Mouse (Mus musculus): Measurements from ENCODE around the gene Anapc16. TPM values are rescaled to one million over a fixed set of nuclear protein-coding genes. Genes with fewer than 3 reads are reported as not detected.
"Not testable (repeated sequence)": the region's sequence is repeated elsewhere in the genome, so short reads cannot be mapped to it uniquely, and the experiment has no call there.

The Anapc16 gene
- total RNA-seq, 2 experiments from 2014 or later = 60.3 to 68.4 TPM

- DNase-seq = not testable (repeated sequence)
Measured at GRCm38 (mm10) chr10:60001663-60002062, 1.3 kb downstream of the Anapc16 start.

GRCm38 (mm10) chr10:59999057-59999456 is 3.9 kb downstream of the Anapc16 start:
- DNase-seq = no peak

- DNase-seq = peak; percentile 69
Measured at GRCm38 (mm10) chr10:59997591-59997990, 5.3 kb downstream of the Anapc16 start.

- no peak for DNase-seq
Measured at GRCm38 (mm10) chr10:59995889-59996288, 7.0 kb downstream of the Anapc16 start.

GRCm38 (mm10) chr10:59993813-59994212 is 9.1 kb downstream of the Anapc16 start:
- DNase-seq = not testable (repeated sequence)

GRCm38 (mm10) chr10:59992024-59992423 is 10.9 kb downstream of the Anapc16 start:
- DNase-seq = no peak

- DNase-seq = peak; percentile 65
Measured at GRCm38 (mm10) chr10:59991262-59991880, 11.6 kb downstream of the Anapc16 start.

- DNase-seq = no peak
Measured at GRCm38 (mm10) chr10:59990393-59990792, 12.5 kb downstream of the Anapc16 start.

GRCm38 (mm10) chr10:59988036-59988435 is 14.9 kb downstream of the Anapc16 start:
- DNase-seq = peak; percentile 65

GRCm38 (mm10) chr10:59982379-59982873 is 20.5 kb downstream of the Anapc16 start:
- no peak for DNase-seq

- peak; percentile 64 for DNase-seq
Measured at GRCm38 (mm10) chr10:59981792-59982191, 21.1 kb downstream of the Anapc16 start.

- DNase-seq = no peak
Measured at GRCm38 (mm10) chr10:59981336-59981735, 21.6 kb downstream of the Anapc16 start.

GRCm38 (mm10) chr10:59980815-59981244 is 22.1 kb downstream of the Anapc16 start:
- DNase-seq = no peak

GRCm38 (mm10) chr10:59978873-59979743 is 23.8 kb downstream of the Anapc16 start:
- DNase-seq = peak; percentile 82

GRCm38 (mm10) chr10:59978401-59978800 is 24.5 kb downstream of the Anapc16 start:
- no peak for DNase-seq

GRCm38 (mm10) chr10:59977715-59978343 is 25.1 kb downstream of the Anapc16 start:
- DNase-seq = no peak

GRCm38 (mm10) chr10:59977141-59977540 is 25.8 kb downstream of the Anapc16 start:
- no peak for DNase-seq

GRCm38 (mm10) chr10:59974786-59975185 is 28.1 kb downstream of the Anapc16 start:
- no peak for DNase-seq

- DNase-seq = peak; percentile 52
Measured at GRCm38 (mm10) chr10:59974191-59974664, 28.7 kb downstream of the Anapc16 start.

GRCm38 (mm10) chr10:59973400-59973799 is 29.5 kb downstream of the Anapc16 start:
- no peak for DNase-seq

- DNase-seq = no peak
Measured at GRCm38 (mm10) chr10:59972999-59973398, 29.9 kb downstream of the Anapc16 start.

GRCm38 (mm10) chr10:59972534-59972933 is 30.4 kb downstream of the Anapc16 start:
- no peak for DNase-seq

- no peak for DNase-seq
Measured at GRCm38 (mm10) chr10:59971813-59972212, 31.1 kb downstream of the Anapc16 start.

All from adrenal gland, postnatal 10 days (tissue).